In genomic region chr14:20786611-20787015, GRCm38 (mm10) we compare ENCODE assay signal across 10 mouse cellular contexts. TPM values are rescaled to one million over a fixed set of nuclear protein-coding genes. Genes with fewer than 3 reads are reported as not detected.
DNase-seq lines count a peak whose midpoint lies in the region; ATAC-seq lines count a peak whose summit lies in the region.
"Had no signal": no experiment of that assay in that cellular context is flagged by ENCODE, and none has a peak within 500 bp of the region (broad histone marks: within the 10 kb centered on the region; RNA-seq: fewer than 3 reads in every experiment).

No protein-coding gene starts in this region.

- peak; percentile 38 for DNase-seq in kidney, postnatal 10 days
- DNase-seq in kidney, postnatal 4 days, result no peak
- peak; percentile 35 for DNase-seq in thymus, postnatal 4 days
- no peak for DNase-seq in thymus, postnatal 25 days
- DNase-seq in embryo, embryonic 10 days (ENCODE audit: low spot score), result no peak
- no peak for DNase-seq in urinary bladder, postnatal 25 days (ENCODE audit: low spot score)
- DNase-seq: forebrain, postnatal 0 days; kidney, adult 18-20 months had no signal

- peak; percentile 59 for ATAC-seq in intestine, embryonic 16.5 days
- ATAC-seq: forebrain, postnatal 0 days had no signal

- peaks cover 13% of the 10 kb centered on the region; the same call in 1 of the 2 replicates for H3K36me3 ChIP-seq in intestine, embryonic 16.5 days (ENCODE audit: control insufficient read depth, insufficient read depth, low read length)

- no peak overlapping the region for H3K4me2 ChIP-seq in intestine, embryonic 16.5 days (ENCODE audit: low read depth, low read length)
- H3K4me2 ChIP-seq: midbrain, embryonic 12.5 days had no signal

- H3K4me1 ChIP-seq in intestine, embryonic 16.5 days (ENCODE audit: control insufficient read depth, insufficient read depth, low read length), result peaks cover 29% of the 10 kb centered on the region

- H3K4me3 ChIP-seq in intestine, embryonic 16.5 days (ENCODE audit: low read length), result no peak overlapping the region
- H3K4me3 ChIP-seq: midbrain, embryonic 12.5 days had no signal

- peak overlapping the region; percentile 69 for H3K27ac ChIP-seq in intestine, embryonic 16.5 days (ENCODE audit: low read length)
- H3K27ac ChIP-seq: midbrain, embryonic 12.5 days had no signal

- H3K9ac ChIP-seq in intestine, embryonic 16.5 days (ENCODE audit: low read depth, low read length), result peak overlapping the region; percentile 46
- H3K9ac ChIP-seq: forebrain, postnatal 0 days; midbrain, embryonic 12.5 days had no signal

- H3K27me3 ChIP-seq in intestine, embryonic 16.5 days (replicated peaks; ENCODE audit: control insufficient read depth, insufficient read depth, low read length), result no peaks in the 10 kb centered on the region
- H3K27me3 ChIP-seq: midbrain, embryonic 12.5 days had no signal

- no peaks in the 10 kb centered on the region for H3K9me3 ChIP-seq in intestine, embryonic 16.5 days (ENCODE audit: control insufficient read depth, low read length)
- H3K9me3 ChIP-seq: midbrain, embryonic 12.5 days had no signal

- WGBS in intestine, embryonic 16.5 days, result 63% methylated on average over 4 of the region's 4 CpGs

RNA-seq across cellular contexts. Expression of gene Camk2g, which starts 7.3 kb away (rescaled TPM):
- polyA plus RNA-seq in intestine, embryonic 16.5 days (2015; fragmentation: Nextera tagmentation; extraction: Ambion mirVana), result 33.6 and 35.8 TPM in 2 replicates

RNA-seq across cellular contexts. Expression of gene Plau, which starts 49.8 kb away (rescaled TPM):
- polyA plus RNA-seq in intestine, embryonic 16.5 days (2015; fragmentation: Nextera tagmentation; extraction: Ambion mirVana), result 2.7 and 2.9 TPM in 2 replicates

RNA-seq across cellular contexts. Expression of gene Ndst2, which starts 52.3 kb away (rescaled TPM):
- 18.3 and 21.2 TPM in 2 replicates for polyA plus RNA-seq in intestine, embryonic 16.5 days (2015; fragmentation: Nextera tagmentation; extraction: Ambion mirVana)

Comparison
In these comparisons a context has a peak if more than half of its experiments do, and no peak if none do; other contexts are left out.
1. DNase-seq: peak in kidney, postnatal 10 days (single experiment) and thymus, postnatal 4 days (single experiment); none in kidney, postnatal 4 days (0 of 2), thymus, postnatal 25 days (single experiment), embryo, embryonic 10 days (single experiment) and urinary bladder, postnatal 25 days (single experiment).